ENCODE assay signal across 8 mouse cellular contexts in genomic region chr9:50752054-50752602, GRCm38 (mm10). TPM values are rescaled to one million over a fixed set of nuclear protein-coding genes. Genes with fewer than 3 reads are reported as not detected.
DNase-seq lines count a peak whose midpoint lies in the region; ATAC-seq and TF ChIP-seq lines count a peak whose summit lies in the region.

TSS of gene Hspb2 (minus strand) at chr9:50752354.

- peaks cover 19% of the 10 kb centered on the region for H3K4me1 ChIP-seq in kidney, adult 2 months (ENCODE audit: control insufficient read depth, insufficient read depth, low read length)
- peaks cover 4% of the 10 kb centered on the region; the same call in 1 of the 2 replicates for H3K4me1 ChIP-seq in cortical plate, adult 2 months (ENCODE audit: control insufficient read depth, insufficient read depth, low read length)
- peaks cover 33% of the 10 kb centered on the region for H3K4me1 ChIP-seq in lung, embryonic 15.5 days

- H3K4me3 ChIP-seq in kidney, adult 2 months (ENCODE audit: insufficient read depth, low read depth, low read length), result peak within 1 kb of the TSS; percentile 57
- H3K4me3 ChIP-seq in cortical plate, adult 2 months (ENCODE audit: insufficient read depth, low read length), result peak within 1 kb of the TSS; percentile 43
- peak within 1 kb of the TSS; percentile 28 for H3K4me3 ChIP-seq in lung, embryonic 15.5 days

- no peak for TF ChIP-seq CTCF in kidney, adult 2 months (conservative IDR thresholded peaks at IDR 0.05; ENCODE audit: insufficient read depth, insufficient read length, low read depth, low read length)
- no peak for TF ChIP-seq CTCF in cortical plate, adult 2 months (IDR thresholded peaks at IDR 0.05; ENCODE audit: extremely low read depth, insufficient read depth, low read length)

- no peaks in the 10 kb centered on the region for H3K27me3 ChIP-seq in kidney, adult 2 months (replicated peaks; ENCODE audit: control insufficient read depth, insufficient read depth, low read length)
- H3K27me3 ChIP-seq in lung, embryonic 15.5 days, result no peaks in the 10 kb centered on the region

- intact Hi-C loops in heart, postnatal 10 days (cut with DNase I), result no loop called here

- no peaks in the 10 kb centered on the region for H3K36me3 ChIP-seq in kidney, adult 2 months (ENCODE audit: control insufficient read depth, insufficient read depth, low read length)
- H3K36me3 ChIP-seq in lung, embryonic 15.5 days, result no peaks in the 10 kb centered on the region

- H3K27ac ChIP-seq in kidney, adult 2 months (ENCODE audit: insufficient read depth, low read depth, low read length), result peak within 1 kb of the TSS; percentile 92
- peak within 1 kb of the TSS; percentile 89 for H3K27ac ChIP-seq in cortical plate, adult 2 months (ENCODE audit: insufficient read depth, low read length)
- peak within 1 kb of the TSS; percentile 91 for H3K27ac ChIP-seq in lung, embryonic 15.5 days

- peak; percentile 46 for DNase-seq in kidney, adult 2 months
- no peak for DNase-seq in kidney, adult 8-10 months
- peak; percentile 82 to 84 for DNase-seq in heart, postnatal 10 days
- no peak for DNase-seq in embryo, embryonic 10 days (ENCODE audit: low spot score)
- no peak for DNase-seq in retina, postnatal 1 day
- DNase-seq in frontal cortex, postnatal 14 days (ENCODE audit: low spot score in 2 of 2), result no peak

- peak; percentile 57 for ATAC-seq in lung, embryonic 15.5 days (ENCODE audit: borderline replicate concordance, extremely low read depth, low FRiP score, low TSS enrichment)

- H3K4me2 ChIP-seq in lung, embryonic 15.5 days, result peak within 1 kb of the TSS; percentile 46

- H3K9me3 ChIP-seq in lung, embryonic 15.5 days, result no peaks in the 10 kb centered on the region

- no peak for TF ChIP-seq POLR2A in kidney, adult 2 months (IDR thresholded peaks at IDR 0.05; ENCODE audit: low read depth, low read length)
- TF ChIP-seq POLR2A in cortical plate, adult 2 months (IDR thresholded peaks at IDR 0.05; ENCODE audit: extremely low read depth, insufficient read depth, low read length), result no peak

- H3K9ac ChIP-seq in lung, embryonic 15.5 days, result peak within 1 kb of the TSS; percentile 20; the same call in 1 of the 2 replicates

- 38% methylated on average over 14 of the region's 14 CpGs for WGBS in kidney, adult 2 months
- whole genome bisulfite sequencing in lung, embryonic 15.5 days, result 49% methylated on average over 14 of the region's 14 CpGs

RNA-seq across cellular contexts. Expression of gene Hspb2, which starts in this region (rescaled TPM):
- 20.0 and 21.1 TPM in 2 replicates for polyA plus RNA-seq in kidney, adult 2 months (2012; rRNA removed)
- polyA plus RNA-seq in cortical plate, adult 2 months (2012; rRNA removed), result 3.8 and 4.9 TPM in 2 replicates
- 100 to 1,000 TPM; 119 to 133 TPM for total RNA-seq in heart, postnatal 10 days (2021)
- polyA plus RNA-seq in lung, embryonic 15.5 days (2015; fragmentation: Nextera tagmentation; extraction: Ambion mirVana), result 14.5 and 16.4 TPM in 2 replicates

Comparison
In these comparisons a context has a peak if more than half of its experiments do, and no peak if none do; other contexts are left out.
1. DNase-seq: peak in kidney, adult 2 months (single experiment) and heart, postnatal 10 days (2 of 2); none in kidney, adult 8-10 months (0 of 2), embryo, embryonic 10 days (single experiment), retina, postnatal 1 day (single experiment) and frontal cortex, postnatal 14 days (0 of 2).
2. Peak in every context shown above with its lines, with median percentiles within 50 percentile points of each other: H3K27ac ChIP-seq and H3K4me3 ChIP-seq.